Mouse (Mus musculus): Measurements from ENCODE around the gene Zfp637. TPM values are rescaled to one million over a fixed set of nuclear protein-coding genes. Genes with fewer than 3 reads are reported as not detected.

Zfp637 gene
- polyA plus RNA-seq, 1 experiment from 2014 or later = 118 TPM

DNA sequence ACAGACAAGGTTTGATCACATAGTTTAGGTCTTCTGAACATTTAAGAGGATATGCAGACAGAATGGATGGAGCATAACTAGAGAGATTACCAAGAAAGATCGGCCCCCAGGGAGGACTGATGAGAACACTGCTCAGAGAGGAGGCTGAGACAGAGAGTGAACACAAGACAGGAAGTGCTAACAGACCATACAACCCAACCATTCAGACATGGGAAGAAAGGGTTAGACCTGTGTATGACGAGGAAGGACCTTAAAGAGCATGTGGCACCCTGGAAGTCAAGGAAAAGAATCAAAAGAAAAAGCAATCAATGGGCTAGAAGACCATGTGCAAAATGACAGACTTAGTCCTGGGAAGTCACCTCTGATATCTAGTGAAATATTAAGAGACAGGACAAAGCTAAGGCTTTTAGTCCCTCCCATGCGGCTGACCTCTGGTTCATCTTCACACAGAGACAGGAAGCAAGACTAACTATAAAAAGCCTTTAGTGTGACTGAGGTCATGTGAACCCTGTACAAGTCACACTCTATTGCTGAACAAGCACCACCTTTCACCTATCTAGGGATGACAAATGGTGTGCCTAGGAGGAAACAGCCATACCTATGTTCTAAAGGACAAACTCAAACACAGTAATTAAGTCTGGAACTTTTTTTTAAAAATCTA lies 33.8 kb downstream of the Zfp637 start:
- DNase-seq (ENCODE audit: low spot score) (no peak), ATAC-seq (replicated peaks; ENCODE audit: low FRiP score) (no peak)
- WGBS = 83% methylated on average over 3 of the region's 3 CpGs
- Histone ChIP-seq H3K36me3 (ENCODE audit: control insufficient read depth, insufficient read depth, low read length) (no peaks in the 10 kb centered on the region), H3K4me3 (ENCODE audit: low read depth, low read length) (no peak overlapping the region), H3K27ac (ENCODE audit: low read depth, low read length) (no peak overlapping the region), H3K4me2 (ENCODE audit: low read depth, low read length, severe bottlenecking) (no peak overlapping the region), H3K27me3 (ENCODE audit: control insufficient read depth, insufficient read depth, low read length) (no peaks in the 10 kb centered on the region), H3K4me1 (replicated peaks; ENCODE audit: control insufficient read depth, insufficient read depth, low read length) (no peaks in the 10 kb centered on the region), H3K9ac (ENCODE audit: low read length) (no peak overlapping the region), H3K9me3 (ENCODE audit: control insufficient read depth, low read length) (no peaks in the 10 kb centered on the region)

- Histone ChIP-seq H3K4me3 (ENCODE audit: low read depth, low read length) (peak overlapping the region; percentile 38), H3K4me2 (ENCODE audit: low read depth, low read length, severe bottlenecking) (peak overlapping the region; percentile 70), H3K9me3 (ENCODE audit: control insufficient read depth, low read length) (no peaks in the 10 kb centered on the region), H3K27ac (ENCODE audit: low read depth, low read length) (peak overlapping the region; percentile 97), H3K9ac (ENCODE audit: low read length) (peak overlapping the region; percentile 80), H3K27me3 (ENCODE audit: control insufficient read depth, insufficient read depth, low read length) (no peaks in the 10 kb centered on the region), H3K4me1 (replicated peaks; ENCODE audit: control insufficient read depth, insufficient read depth, low read length) (no peaks in the 10 kb centered on the region; the same call in 1 of the 2 replicates), H3K36me3 (ENCODE audit: control insufficient read depth, insufficient read depth, low read length) (no peaks in the 10 kb centered on the region)
- WGBS = 13% methylated on average over 26 of the region's 26 CpGs
- ATAC-seq (replicated peaks; ENCODE audit: low FRiP score) = peak; percentile 87
- no peak for DNase-seq (ENCODE audit: low spot score)
These were observed 37.9 kb downstream of the Zfp637 start for GRCm38 (mm10) chr6:117878700-117879407.

DNA sequence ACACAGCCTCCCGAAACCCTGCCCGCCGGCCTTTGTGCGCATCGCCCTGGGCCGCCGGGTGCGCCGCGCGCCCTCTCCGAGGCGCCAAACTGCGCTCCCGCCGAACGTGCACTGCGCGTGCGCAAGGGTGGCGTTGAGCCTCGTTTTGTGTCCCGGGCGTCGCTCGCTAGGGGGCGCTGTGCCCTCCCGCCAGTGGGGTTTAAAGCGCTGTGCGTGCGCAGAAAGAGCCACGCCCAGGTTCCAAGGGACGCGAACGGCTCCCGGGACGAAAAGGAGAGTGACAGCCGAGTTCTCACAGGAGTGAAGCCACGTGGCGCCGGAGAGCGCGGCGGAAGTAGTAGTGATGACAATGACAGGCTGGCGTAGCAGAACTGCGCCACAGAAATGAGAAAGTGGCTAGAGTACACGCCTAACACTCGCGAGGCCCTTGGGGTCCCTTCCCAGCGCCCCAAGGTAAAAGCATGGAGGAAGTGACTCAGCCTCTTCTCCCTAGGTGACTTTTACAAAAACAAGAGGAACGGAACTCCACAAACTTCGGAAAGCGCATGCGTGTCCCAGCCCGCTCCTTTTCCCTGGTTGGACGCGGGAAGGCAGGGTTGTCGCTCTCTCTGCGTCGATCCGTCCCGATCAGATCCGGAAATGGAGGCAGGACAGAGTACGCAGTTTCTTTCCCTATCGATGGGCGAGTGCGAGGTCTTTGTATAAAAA lies 38.6 kb downstream of the Zfp637 start:
- DNase-seq (ENCODE audit: low spot score) (peak; percentile 100), ATAC-seq (replicated peaks; ENCODE audit: low FRiP score) (peak; percentile 96)
- H3K36me3 ChIP-seq (ENCODE audit: control insufficient read depth, insufficient read depth, low read length) = no peaks in the 10 kb centered on the region
- H3K9ac ChIP-seq (ENCODE audit: low read length) = peak overlapping the region; percentile 80
- H3K4me3 ChIP-seq (ENCODE audit: low read depth, low read length) = peak overlapping the region; percentile 38
- H3K4me1 ChIP-seq (replicated peaks; ENCODE audit: control insufficient read depth, insufficient read depth, low read length) = no peaks in the 10 kb centered on the region; the same call in 1 of the 2 replicates
- WGBS = under 1% methylated on average over 67 of the region's 67 CpGs
- H3K27me3 ChIP-seq (ENCODE audit: control insufficient read depth, insufficient read depth, low read length) = no peaks in the 10 kb centered on the region
- H3K4me2 ChIP-seq (ENCODE audit: low read depth, low read length, severe bottlenecking) = peak overlapping the region; percentile 70
- H3K9me3 ChIP-seq (ENCODE audit: control insufficient read depth, low read length) = no peaks in the 10 kb centered on the region
- peak overlapping the region; percentile 97 for H3K27ac ChIP-seq (ENCODE audit: low read depth, low read length)

DNA sequence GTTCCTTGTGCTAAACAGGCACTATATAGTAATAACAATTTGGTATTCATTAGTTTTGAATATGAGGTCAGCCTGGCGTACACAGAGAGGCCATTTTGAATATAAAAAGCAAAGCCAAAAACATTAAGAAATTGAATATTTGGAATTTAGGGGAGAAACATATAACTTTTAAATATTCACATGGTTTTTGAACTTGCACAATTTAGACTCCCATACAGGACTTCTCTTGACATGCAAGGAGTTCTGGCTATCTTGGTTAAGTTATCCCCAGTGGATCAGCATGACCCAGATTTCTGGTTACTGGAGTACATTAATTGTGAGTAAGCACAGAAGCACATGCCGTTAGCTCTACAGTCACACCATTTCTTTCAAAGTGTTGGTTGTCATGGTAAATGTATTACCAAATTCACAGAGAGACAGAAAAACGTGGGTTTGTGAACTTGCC lies 39.4 kb downstream of the Zfp637 start:
- H3K9me3 ChIP-seq (ENCODE audit: control insufficient read depth, low read length) = no peaks in the 10 kb centered on the region
- no peak for DNase-seq (ENCODE audit: low spot score)
- H3K4me3 ChIP-seq (ENCODE audit: low read depth, low read length) = peak overlapping the region; percentile 38
- no peaks in the 10 kb centered on the region for H3K36me3 ChIP-seq (ENCODE audit: control insufficient read depth, insufficient read depth, low read length)
- no peaks in the 10 kb centered on the region for H3K27me3 ChIP-seq (ENCODE audit: control insufficient read depth, insufficient read depth, low read length)
- peak overlapping the region; percentile 14; the same call in 1 of the 2 replicates for H3K9ac ChIP-seq (ENCODE audit: low read length)
- WGBS = 66% methylated on average over 3 of the region's 3 CpGs
- no peaks in the 10 kb centered on the region; the same call in 1 of the 2 replicates for H3K4me1 ChIP-seq (replicated peaks; ENCODE audit: control insufficient read depth, insufficient read depth, low read length)
- peak overlapping the region; percentile 97 for H3K27ac ChIP-seq (ENCODE audit: low read depth, low read length)
- no peak for ATAC-seq (replicated peaks; ENCODE audit: low FRiP score)
- H3K4me2 ChIP-seq (ENCODE audit: low read depth, low read length, severe bottlenecking) = peak overlapping the region; percentile 70; the same call in 1 of the 2 replicates

- H3K27me3 ChIP-seq (ENCODE audit: control insufficient read depth, insufficient read depth, low read length) = no peaks in the 10 kb centered on the region
- no peak overlapping the region for H3K9ac ChIP-seq (ENCODE audit: low read length)
- 49% methylated on average over 7 of the region's 7 CpGs for WGBS
- no peak overlapping the region for H3K4me2 ChIP-seq (ENCODE audit: low read depth, low read length, severe bottlenecking)
- H3K36me3 ChIP-seq (ENCODE audit: control insufficient read depth, insufficient read depth, low read length) = no peaks in the 10 kb centered on the region
- H3K27ac ChIP-seq (ENCODE audit: low read depth, low read length) = no peak overlapping the region
- H3K4me3 ChIP-seq (ENCODE audit: low read depth, low read length) = no peak overlapping the region
- no peak for DNase-seq (ENCODE audit: low spot score)
- H3K9me3 ChIP-seq (ENCODE audit: control insufficient read depth, low read length) = no peaks in the 10 kb centered on the region
- H3K4me1 ChIP-seq (replicated peaks; ENCODE audit: control insufficient read depth, insufficient read depth, low read length) = no peaks in the 10 kb centered on the region; the same call in 1 of the 2 replicates
- no peak for ATAC-seq (replicated peaks; ENCODE audit: low FRiP score)
These were observed 40.2 kb downstream of the Zfp637 start for GRCm38 (mm10) chr6:117881229-117881628.

DNA sequence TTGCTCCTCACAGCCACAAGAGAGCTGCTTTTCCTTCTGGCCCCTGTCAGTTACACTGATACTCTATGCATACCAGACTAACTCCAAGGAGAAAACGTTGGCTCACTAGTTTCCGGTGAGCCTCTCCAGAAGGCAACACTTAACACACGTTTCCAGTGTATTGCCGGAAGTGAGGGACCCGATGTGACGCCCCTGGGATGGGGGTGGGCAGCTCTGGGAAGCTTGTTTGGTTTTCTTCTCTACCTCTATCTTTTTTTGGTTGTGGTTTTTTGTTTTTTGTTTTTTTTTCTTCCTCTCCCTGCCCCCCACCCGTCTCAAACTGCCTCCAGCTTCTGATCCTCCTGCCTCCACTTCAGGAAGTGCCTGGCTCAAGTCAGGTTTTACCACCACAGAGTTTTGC lies 41.0 kb downstream of the Zfp637 start:
- Histone ChIP-seq H3K27me3 (ENCODE audit: control insufficient read depth, insufficient read depth, low read length) (no peaks in the 10 kb centered on the region), H3K36me3 (ENCODE audit: control insufficient read depth, insufficient read depth, low read length) (no peaks in the 10 kb centered on the region), H3K4me2 (ENCODE audit: low read depth, low read length, severe bottlenecking) (no peak overlapping the region), H3K4me1 (replicated peaks; ENCODE audit: control insufficient read depth, insufficient read depth, low read length) (no peaks in the 10 kb centered on the region; the same call in 1 of the 2 replicates), H3K27ac (ENCODE audit: low read depth, low read length) (no peak overlapping the region), H3K9me3 (ENCODE audit: control insufficient read depth, low read length) (no peaks in the 10 kb centered on the region), H3K9ac (ENCODE audit: low read length) (no peak overlapping the region), H3K4me3 (ENCODE audit: low read depth, low read length) (no peak overlapping the region)
- ATAC-seq (replicated peaks; ENCODE audit: low FRiP score) (no peak), DNase-seq (ENCODE audit: low spot score) (no peak)
- 80% methylated on average over 7 of the region's 7 CpGs for WGBS

DNA sequence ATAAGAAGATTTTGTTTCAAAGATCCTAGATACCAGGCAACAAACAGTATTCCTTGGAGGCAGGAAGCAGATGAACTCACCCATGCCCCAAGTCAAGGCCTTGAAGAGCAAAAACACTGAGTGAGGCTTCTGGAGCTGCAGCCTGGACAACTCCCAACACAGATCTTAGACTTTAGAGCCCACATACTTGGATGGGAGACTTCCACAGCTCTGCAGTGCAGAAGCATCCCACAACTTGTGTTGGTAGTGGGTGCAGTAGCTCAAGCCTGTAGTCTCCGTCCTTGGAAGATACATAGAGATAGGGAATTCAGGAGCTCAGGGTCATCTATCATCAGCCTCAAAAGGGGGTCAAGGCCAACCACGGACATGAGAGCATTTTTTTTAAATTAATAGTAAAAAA lies 45.0 kb downstream of the Zfp637 start:
- 86% methylated on average over 2 of the region's 2 CpGs for WGBS

DNA sequence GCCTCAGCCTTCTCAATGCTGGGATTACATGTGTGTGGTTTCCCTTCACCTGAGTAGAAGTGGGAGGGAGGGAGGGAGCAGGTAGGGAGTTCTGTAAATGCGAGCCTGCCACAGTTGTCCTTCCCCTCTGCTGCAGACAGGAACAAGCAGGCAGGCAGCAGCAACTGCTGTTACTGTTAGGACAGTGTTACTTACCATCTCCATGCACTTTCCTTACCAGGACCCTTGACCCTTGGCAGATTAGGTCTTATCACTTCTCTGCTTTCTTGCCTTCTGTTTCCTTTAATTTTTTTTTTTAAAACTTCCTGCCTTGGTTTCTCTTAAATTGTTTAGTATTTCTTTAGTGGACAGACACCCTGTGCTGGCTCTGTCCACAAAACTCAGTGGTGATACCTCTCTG lies 47.1 kb downstream of the Zfp637 start:
- Histone ChIP-seq H3K4me1 (replicated peaks; ENCODE audit: control insufficient read depth, insufficient read depth, low read length) (0 out of 2 replicates have a peak, but pooled peaks cover 2% of the 10 kb centered on the region), H3K27me3 (ENCODE audit: control insufficient read depth, insufficient read depth, low read length) (no peaks in the 10 kb centered on the region), H3K27ac (ENCODE audit: low read depth, low read length) (no peak overlapping the region), H3K9me3 (ENCODE audit: control insufficient read depth, low read length) (no peaks in the 10 kb centered on the region), H3K36me3 (ENCODE audit: control insufficient read depth, insufficient read depth, low read length) (no peaks in the 10 kb centered on the region), H3K4me3 (ENCODE audit: low read depth, low read length) (no peak overlapping the region), H3K4me2 (ENCODE audit: low read depth, low read length, severe bottlenecking) (no peak overlapping the region), H3K9ac (ENCODE audit: low read length) (no peak overlapping the region)
- DNase-seq (ENCODE audit: low spot score) = no peak
- no peak for ATAC-seq (replicated peaks; ENCODE audit: low FRiP score)
- WGBS = 68% methylated on average over 1 of the region's 1 CpGs

More for the DNA sequence above, 45.0 kb downstream of the Zfp637 start:
- no peak overlapping the region for H3K9ac ChIP-seq (ENCODE audit: low read length)
- no peak overlapping the region for H3K27ac ChIP-seq (ENCODE audit: low read depth, low read length)
- no peaks in the 10 kb centered on the region for H3K27me3 ChIP-seq (ENCODE audit: control insufficient read depth, insufficient read depth, low read length)
- H3K36me3 ChIP-seq (ENCODE audit: control insufficient read depth, insufficient read depth, low read length) = no peaks in the 10 kb centered on the region
- no peaks in the 10 kb centered on the region for H3K9me3 ChIP-seq (ENCODE audit: control insufficient read depth, low read length)
- no peak overlapping the region for H3K4me2 ChIP-seq (ENCODE audit: low read depth, low read length, severe bottlenecking)
- DNase-seq (ENCODE audit: low spot score) (no peak), ATAC-seq (replicated peaks; ENCODE audit: low FRiP score) (no peak)
- H3K4me3 ChIP-seq (ENCODE audit: low read depth, low read length) = no peak overlapping the region
- 0 out of 2 replicates have a peak, but pooled peaks cover 2% of the 10 kb centered on the region for H3K4me1 ChIP-seq (replicated peaks; ENCODE audit: control insufficient read depth, insufficient read depth, low read length)
